Mouse (Mus musculus) cerebellum, adult 2 months (tissue): ENCODE data around the gene Ddr2.

Source experiments
- CTCF ChIP-seq: fragments of 200-500 bp; IDR thresholded peaks from 2 replicates; pipeline ENCODE4 v1.5.1; 2011; ENCODE audit warnings: low read depth, mild to moderate bottlenecking, control low read depth, low read length, moderate library complexity, borderline replicate concordance; ENCODE audit not compliant: insufficient read depth
- POLR2A ChIP-seq: fragments of 200-500 bp; IDR thresholded peaks from 2 replicates; pipeline ENCODE4 v1.6.1; 2011; ENCODE audit warnings: low read length, control low read depth, borderline replicate concordance; ENCODE audit not compliant: insufficient read depth

DNA sequence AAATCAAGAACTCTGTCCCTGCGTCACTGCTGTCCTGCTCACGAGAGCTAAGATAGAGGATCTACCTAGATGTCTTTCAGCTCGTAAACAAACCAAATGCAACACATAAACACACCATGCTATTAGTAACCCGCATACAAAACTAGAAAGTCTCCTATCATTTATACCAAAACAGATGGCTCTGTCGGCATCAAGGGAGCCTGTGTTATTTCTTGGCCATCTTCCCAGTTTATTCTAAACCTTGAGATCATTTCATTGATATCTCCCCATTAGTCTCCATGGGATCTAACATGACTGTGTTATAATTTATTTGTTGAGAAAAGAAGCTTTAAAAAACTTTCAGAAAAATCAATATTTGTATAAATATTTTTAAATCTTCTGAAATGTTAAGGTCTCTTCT lies 45.2 kb upstream of the Ddr2 start:
- TF ChIP-seq POLR2A (no peak), CTCF (no peak)
